Mouse (Mus musculus) CH12.LX (cell line): ENCODE data around the gene Colgalt2. TPM values are rescaled to one million over a fixed set of nuclear protein-coding genes. Genes with fewer than 3 reads are reported as not detected.

Experiments
- DNase-seq: peaks from one replicate; pipeline ENCODE4 v3.0.0-alpha.2; 2013; ENCODE audit errors: extremely low read depth
- H3K27ac ChIP-seq: 2 replicates; pipeline ENCODE4 v1.5.1; 2012; ENCODE audit warnings: low read depth, mild to moderate bottlenecking, control low read depth, moderate library complexity; ENCODE audit not compliant: insufficient read depth
- H3K27me3 ChIP-seq: replicated peaks from 2 replicates; pipeline ENCODE3; 2012; ENCODE audit warnings: inconsistent platforms
- H3K36me3 ChIP-seq, 2 experiments: replicated peaks in 1 of 2; 2 replicates each; pipeline versions ENCODE3 to v1.6.1; 2012; ENCODE audit warnings: inconsistent platforms in 1 of 2, low read length in 1 of 2, mild to moderate bottlenecking in 1 of 2, mixed read lengths in 1 of 2, moderate library complexity in 1 of 2; ENCODE audit not compliant: control insufficient read depth in 1 of 2, insufficient read depth in 1 of 2
- H3K4me1 ChIP-seq, 2 experiments: 2 replicates each; pipeline ENCODE4 v1.6.1; 2012; ENCODE audit warnings: inconsistent platforms in 1 of 2, moderate library complexity in 1 of 2; ENCODE audit not compliant: insufficient read depth in 2 of 2, control insufficient read depth in 1 of 2
- H3K4me2 ChIP-seq: 2 replicates; pipeline ENCODE4 v1.6.1; 2012; ENCODE audit warnings: low read depth, mild to moderate bottlenecking, control low read depth; ENCODE audit not compliant: poor library complexity, insufficient read depth, severe bottlenecking
- H3K4me3 ChIP-seq, 3 experiments: fragments of 150-350 bp in 1 of 3; sonication (generic) in 1 of 3; replicated peaks in 1 of 3; 2 replicates each; pipeline versions ENCODE3 to v1.5.1; 2011 to 2012; ENCODE audit warnings: low read depth in 2 of 3, low read length in 2 of 3, mild to moderate bottlenecking in 2 of 3, moderate library complexity in 2 of 3, control low read depth in 1 of 3, improper control_type of control experiment in 1 of 3, inconsistent platforms in 1 of 3, mixed read lengths in 1 of 3; ENCODE audit not compliant: poor library complexity in 1 of 3
- H3K79me2 ChIP-seq: replicated peaks from 2 replicates; pipeline ENCODE4 v1.6.1; 2012; ENCODE audit warnings: mild to moderate bottlenecking, moderate library complexity; ENCODE audit not compliant: control insufficient read depth, poor library complexity, insufficient read depth, severe bottlenecking; ENCODE audit errors: extremely low read depth
- H3K9ac ChIP-seq: 2 replicates; pipeline ENCODE4 v1.6.1; 2012; ENCODE audit warnings: low read depth, mild to moderate bottlenecking, control low read depth, moderate library complexity; ENCODE audit not compliant: insufficient read depth
- H3K9me3 ChIP-seq: replicated peaks from 2 replicates; pipeline ENCODE3; 2012; ENCODE audit warnings: low read length, inconsistent platforms, mixed read lengths
- CTCF ChIP-seq, 2 experiments: IDR thresholded peaks in 1 of 2; conservative IDR thresholded peaks in 1 of 2; 2 replicates each; pipeline ENCODE4 v1.5.1; 2011 to 2012; ENCODE audit warnings: low read depth in 2 of 2, low read length in 2 of 2, improper control_type of control experiment in 1 of 2, inconsistent platforms in 1 of 2, mild to moderate bottlenecking in 1 of 2, moderate library complexity in 1 of 2
- ELF1 ChIP-seq: IDR thresholded peaks from 2 replicates; pipeline ENCODE4 v1.6.1; 2014; ENCODE audit warnings: low read depth, mild to moderate bottlenecking, inconsistent platforms, low read length, improper control_type of control experiment
- EP300 ChIP-seq: IDR thresholded peaks from 2 replicates; pipeline ENCODE4 v1.6.1; 2011; ENCODE audit warnings: low read length, improper control_type of control experiment
- GABPA ChIP-seq: IDR thresholded peaks from 2 replicates; pipeline ENCODE4 v1.6.1; 2012; ENCODE audit warnings: low read depth, low read length, improper control_type of control experiment, inconsistent platforms; ENCODE audit not compliant: insufficient replicate concordance
- HCFC1 ChIP-seq: IDR thresholded peaks from 2 replicates; pipeline ENCODE4 v1.6.1; 2012; ENCODE audit warnings: low read depth, mild to moderate bottlenecking, inconsistent platforms, low read length, improper control_type of control experiment
- KAT2A ChIP-seq: IDR thresholded peaks from 2 replicates; pipeline ENCODE4 v1.6.1; 2012; ENCODE audit warnings: low read length, improper control_type of control experiment, inconsistent platforms; ENCODE audit not compliant: insufficient replicate concordance
- MAZ ChIP-seq: IDR thresholded peaks from 2 replicates; pipeline ENCODE4 v1.6.1; 2012; ENCODE audit warnings: low read depth, mild to moderate bottlenecking, inconsistent platforms, low read length, improper control_type of control experiment, moderate library complexity
- MYC ChIP-seq: IDR thresholded peaks from 2 replicates; pipeline ENCODE4 v1.6.1; 2011; ENCODE audit warnings: low read depth, mild to moderate bottlenecking, improper control_type of control experiment, low read length
- POLR2A ChIP-seq: IDR thresholded peaks from 2 replicates; pipeline ENCODE4 v1.6.1; 2011; ENCODE audit warnings: low read depth, mild to moderate bottlenecking, improper control_type of control experiment, low read length
- RCOR1 ChIP-seq: conservative IDR thresholded peaks from 2 replicates; pipeline ENCODE4 v1.6.1; 2012; ENCODE audit warnings: low read depth, mild to moderate bottlenecking, inconsistent platforms, low read length, improper control_type of control experiment
- SIN3A ChIP-seq: IDR thresholded peaks from 2 replicates; pipeline ENCODE4 v1.6.1; 2012; ENCODE audit warnings: low read length, improper control_type of control experiment, inconsistent platforms
- SMC3 ChIP-seq: IDR thresholded peaks from 2 replicates; pipeline ENCODE4 v1.6.1; 2011; ENCODE audit warnings: low read depth, low read length, improper control_type of control experiment
- USF1 ChIP-seq: IDR thresholded peaks from 2 replicates; pipeline ENCODE4 v1.6.1; 2014; ENCODE audit warnings: low read depth, mild to moderate bottlenecking, inconsistent platforms, low read length, improper control_type of control experiment
- ZNF384 ChIP-seq: IDR thresholded peaks from 2 replicates; pipeline ENCODE4 v1.6.1; 2012; ENCODE audit warnings: low read depth, low read length, improper control_type of control experiment, inconsistent platforms
- dilution Hi-C: fragments of 300-500 bp; cut with MboI; formaldehyde crosslinking; loops from 2 replicates; pipeline ENCODE4 v1.14.3; 2020; ENCODE audit warnings: low sequenced_read_pairs; ENCODE audit not compliant: extremely low pct_unique_long_range_greater_than_20kb, extremely low pct_ligation_motif_present
- in situ Hi-C: fragments of 300-500 bp; cut with MboI; formaldehyde crosslinking; loops from 3 replicates; pipeline ENCODE4 v1.14.3; 2019; ENCODE audit warnings: low sequenced_read_pairs, low pct_ligation_motif_present, low pct_unique_long_range_greater_than_20kb, mixed read lengths
- polyA plus RNA-seq: library from polyadenylated mRNA; unstranded; fragments of >175 nt; gene quantifications from 2 replicates; pipeline ENCODE4 v1.2.1, GENCODE M21; 2012; ENCODE audit warnings: low read depth; ENCODE audit not compliant: insufficient read length
- total RNA-seq, 2 experiments: library from RNA; depleted of rRNA; stranded (reverse); fragments of 300-350 nt in 1 of 2; fragments of >200 nt in 1 of 2; gene quantifications; 2 replicates each; pipeline ENCODE4 v1.2.3; 2012 to 2014

Gene Colgalt2
- total and polyA plus RNA-seq, 3 experiments = not detected

GRCm38 (mm10) chr1:152413116-152413515, 13.5 kb downstream of the Colgalt2 start:
- TF ChIP-seq KAT2A (no peak), MAZ (no peak), RCOR1 (no peak), POLR2A (no peak), CTCF (conservative IDR thresholded peaks at IDR 0.05 in 1 of 2, IDR thresholded peaks at IDR 0.05 in 1 of 2; ENCODE audit: low read depth in 2 of 2, low read length in 2 of 2) (no peak), HCFC1 (no peak), ELF1 (no peak)
- TF ChIP-seq, all 38 proteins: peak for 0
- Histone ChIP-seq H3K27me3 (no peaks in the 10 kb centered on the region), H3K4me1 (no peaks in the 10 kb centered on the region), H3K79me2 (no peaks in the 10 kb centered on the region), H3K9me3 (peaks cover 9% of the 10 kb centered on the region), H3K4me3 (no peak overlapping the region), H3K27ac (no peak overlapping the region), H3K36me3 (no peaks in the 10 kb centered on the region), H3K4me2 (no peak overlapping the region), H3K9ac (no peak overlapping the region)
- in situ Hi-C loops = no loop called here
- dilution Hi-C loops = no loop called here
- DNase-seq = no peak

- H3K4me1 ChIP-seq = no peaks in the 10 kb centered on the region
- H3K27ac ChIP-seq = no peak overlapping the region
- no peaks in the 10 kb centered on the region for H3K27me3 ChIP-seq
- dilution Hi-C loops (no loop called here), in situ Hi-C loops (no loop called here)
- no peaks in the 10 kb centered on the region for H3K79me2 ChIP-seq
- H3K36me3 ChIP-seq = no peaks in the 10 kb centered on the region
- H3K4me2 ChIP-seq = no peak overlapping the region
- H3K9ac ChIP-seq = no peak overlapping the region
- H3K4me3 ChIP-seq = no peak overlapping the region
- DNase-seq = no peak
- TF ChIP-seq ZNF384 = no peak
- no peak for TF ChIP-seq POLR2A
- no peak for TF ChIP-seq SIN3A
- TF ChIP-seq USF1 = no peak
- TF ChIP-seq RCOR1 = no peak
- TF ChIP-seq, all 38 proteins: peak for 0
- peaks cover 9% of the 10 kb centered on the region for H3K9me3 ChIP-seq
Observed at GRCm38 (mm10) chr1:152413961-152414360, 14.3 kb downstream of the Colgalt2 start.

GRCm38 (mm10) chr1:152414451-152414850, 14.8 kb downstream of the Colgalt2 start:
- H3K4me1 ChIP-seq = no peaks in the 10 kb centered on the region
- no peaks in the 10 kb centered on the region for H3K27me3 ChIP-seq
- in situ Hi-C loops (no loop called here), dilution Hi-C loops (no loop called here)
- H3K27ac ChIP-seq = no peak overlapping the region
- no peak for DNase-seq
- H3K4me2 ChIP-seq = no peak overlapping the region
- H3K9me3 ChIP-seq = peaks cover 9% of the 10 kb centered on the region
- no peaks in the 10 kb centered on the region for H3K79me2 ChIP-seq
- H3K4me3 ChIP-seq = no peak overlapping the region
- H3K36me3 ChIP-seq = no peaks in the 10 kb centered on the region
- no peak for TF ChIP-seq GABPA
- TF ChIP-seq SMC3 = no peak
- no peak for TF ChIP-seq MYC
- TF ChIP-seq EP300 = no peak
- H3K9ac ChIP-seq = no peak overlapping the region
